Mouse (Mus musculus): ENCODE results near the gene Mrap. TPM values are rescaled to one million over a fixed set of nuclear protein-coding genes. Genes with fewer than 3 reads are reported as not detected.

Gene Mrap
- total and polyA plus RNA-seq, 2 experiments from 2014 or later = 1.4 to 1.6 TPM

GRCm38 (mm10) chr16:90699390-90699789, 38.6 kb upstream of the Mrap start:
- no peak overlapping the region for H3K4me2 ChIP-seq (ENCODE audit: low read depth, low read length)
- no peaks in the 10 kb centered on the region for H3K27me3 ChIP-seq (ENCODE audit: insufficient read depth, low read length)
- no peaks in the 10 kb centered on the region for H3K9me3 ChIP-seq (ENCODE audit: low read length)
- H3K27ac ChIP-seq = no peak overlapping the region
- ATAC-seq = no peak
- H3K4me1 ChIP-seq (ENCODE audit: insufficient read depth, low read length) = no peaks in the 10 kb centered on the region
- no peak for DNase-seq (ENCODE audit: low spot score)
- H3K36me3 ChIP-seq (ENCODE audit: insufficient read depth, low read length) = no peaks in the 10 kb centered on the region
- 77% methylated on average over 14 of the region's 14 CpGs for WGBS
- no peak overlapping the region for H3K4me3 ChIP-seq (ENCODE audit: low read length)
- TF ChIP-seq CTCF (IDR thresholded peaks at IDR 0.05; ENCODE audit: low read depth) = no peak
- H3K9ac ChIP-seq (replicated peaks; ENCODE audit: low read length) = no peak overlapping the region

- Histone ChIP-seq H3K9ac (replicated peaks; ENCODE audit: low read length) (no peak overlapping the region), H3K4me2 (ENCODE audit: low read depth, low read length) (no peak overlapping the region), H3K4me1 (ENCODE audit: insufficient read depth, low read length) (no peaks in the 10 kb centered on the region), H3K9me3 (ENCODE audit: low read length) (no peaks in the 10 kb centered on the region), H3K4me3 (ENCODE audit: low read length) (no peak overlapping the region), H3K36me3 (ENCODE audit: insufficient read depth, low read length) (no peaks in the 10 kb centered on the region), H3K27me3 (ENCODE audit: insufficient read depth, low read length) (no peaks in the 10 kb centered on the region), H3K27ac (no peak overlapping the region)
- DNase-seq (ENCODE audit: low spot score) = no peak
- TF ChIP-seq CTCF (IDR thresholded peaks at IDR 0.05; ENCODE audit: low read depth) = no peak
- WGBS = 96% methylated on average over 2 of the region's 2 CpGs
- ATAC-seq = no peak
These were observed 36.5 kb upstream of the Mrap start for GRCm38 (mm10) chr16:90701541-90701940.

- no peak overlapping the region for H3K4me2 ChIP-seq (ENCODE audit: low read depth, low read length)
- no peak for ATAC-seq
- H3K4me1 ChIP-seq (ENCODE audit: insufficient read depth, low read length) = no peaks in the 10 kb centered on the region
- H3K9ac ChIP-seq (replicated peaks; ENCODE audit: low read length) = no peak overlapping the region
- H3K9me3 ChIP-seq (ENCODE audit: low read length) = no peaks in the 10 kb centered on the region
- no peak overlapping the region for H3K4me3 ChIP-seq (ENCODE audit: low read length)
- no peak overlapping the region for H3K27ac ChIP-seq
- no peaks in the 10 kb centered on the region for H3K27me3 ChIP-seq (ENCODE audit: insufficient read depth, low read length)
- WGBS = 26% methylated on average over 1 of the region's 1 CpGs
- H3K36me3 ChIP-seq (ENCODE audit: insufficient read depth, low read length) = no peaks in the 10 kb centered on the region
- DNase-seq (ENCODE audit: low spot score) = no peak
- no peak for TF ChIP-seq CTCF (IDR thresholded peaks at IDR 0.05; ENCODE audit: low read depth)
These were observed 34.4 kb upstream of the Mrap start for GRCm38 (mm10) chr16:90703646-90704045.

- ATAC-seq (no peak), DNase-seq (ENCODE audit: low spot score) (no peak)
- Histone ChIP-seq H3K9ac (replicated peaks; ENCODE audit: low read length) (no peak overlapping the region), H3K4me2 (ENCODE audit: low read depth, low read length) (no peak overlapping the region), H3K36me3 (ENCODE audit: insufficient read depth, low read length) (no peaks in the 10 kb centered on the region), H3K9me3 (ENCODE audit: low read length) (no peaks in the 10 kb centered on the region), H3K4me3 (ENCODE audit: low read length) (no peak overlapping the region), H3K4me1 (ENCODE audit: insufficient read depth, low read length) (no peaks in the 10 kb centered on the region), H3K27me3 (ENCODE audit: insufficient read depth, low read length) (no peaks in the 10 kb centered on the region), H3K27ac (no peak overlapping the region)
- WGBS = 75% methylated on average over 13 of the region's 13 CpGs
- TF ChIP-seq CTCF (IDR thresholded peaks at IDR 0.05; ENCODE audit: low read depth) = no peak
These were observed 33.7 kb upstream of the Mrap start for GRCm38 (mm10) chr16:90704161-90704825.

GRCm38 (mm10) chr16:90706279-90706678, 31.7 kb upstream of the Mrap start:
- no peak overlapping the region for H3K9ac ChIP-seq (replicated peaks; ENCODE audit: low read length)
- H3K9me3 ChIP-seq (ENCODE audit: low read length) = no peaks in the 10 kb centered on the region
- TF ChIP-seq CTCF (IDR thresholded peaks at IDR 0.05; ENCODE audit: low read depth) = no peak
- H3K27ac ChIP-seq = no peak overlapping the region
- no peak overlapping the region for H3K4me2 ChIP-seq (ENCODE audit: low read depth, low read length)
- no peak overlapping the region for H3K4me3 ChIP-seq (ENCODE audit: low read length)
- H3K4me1 ChIP-seq (ENCODE audit: insufficient read depth, low read length) = no peaks in the 10 kb centered on the region
- ATAC-seq (no peak), DNase-seq (ENCODE audit: low spot score) (no peak)
- H3K36me3 ChIP-seq (ENCODE audit: insufficient read depth, low read length) = no peaks in the 10 kb centered on the region
- WGBS = 53% methylated on average over 3 of the region's 3 CpGs
- no peaks in the 10 kb centered on the region for H3K27me3 ChIP-seq (ENCODE audit: insufficient read depth, low read length)

GRCm38 (mm10) chr16:90709711-90710289, 28.2 kb upstream of the Mrap start:
- no peaks in the 10 kb centered on the region for H3K36me3 ChIP-seq (ENCODE audit: insufficient read depth, low read length)

GRCm38 (mm10) chr16:90710313-90710712, 27.7 kb upstream of the Mrap start:
- no peaks in the 10 kb centered on the region for H3K36me3 ChIP-seq (ENCODE audit: insufficient read depth, low read length)
- no peaks in the 10 kb centered on the region for H3K27me3 ChIP-seq (ENCODE audit: insufficient read depth, low read length)
- no peaks in the 10 kb centered on the region for H3K4me1 ChIP-seq (ENCODE audit: insufficient read depth, low read length)
- DNase-seq (ENCODE audit: low spot score) = no peak
- TF ChIP-seq CTCF (IDR thresholded peaks at IDR 0.05; ENCODE audit: low read depth) = no peak
- peak overlapping the region; percentile 32 for H3K4me3 ChIP-seq (ENCODE audit: low read length)
- WGBS = 42% methylated on average over 12 of the region's 12 CpGs
- no peaks in the 10 kb centered on the region for H3K9me3 ChIP-seq (ENCODE audit: low read length)
- H3K9ac ChIP-seq (replicated peaks; ENCODE audit: low read length) = peak overlapping the region; percentile 30
- peak overlapping the region; percentile 62 for H3K4me2 ChIP-seq (ENCODE audit: low read depth, low read length)
- peak overlapping the region; percentile 72 for H3K27ac ChIP-seq
- ATAC-seq = no peak

More at GRCm38 (mm10) chr16:90709711-90710289, 28.2 kb upstream of the Mrap start:
- ATAC-seq (peak; percentile 91), DNase-seq (ENCODE audit: low spot score) (peak; percentile 94)
- H3K27ac ChIP-seq = peak overlapping the region; percentile 72
- H3K9me3 ChIP-seq (ENCODE audit: low read length) = no peaks in the 10 kb centered on the region
- no peak; the same call in 1 of the 2 replicates for TF ChIP-seq CTCF (IDR thresholded peaks at IDR 0.05; ENCODE audit: low read depth)
- H3K4me1 ChIP-seq (ENCODE audit: insufficient read depth, low read length) = no peaks in the 10 kb centered on the region
- H3K9ac ChIP-seq (replicated peaks; ENCODE audit: low read length) = peak overlapping the region; percentile 30
- H3K4me2 ChIP-seq (ENCODE audit: low read depth, low read length) = peak overlapping the region; percentile 62
- H3K27me3 ChIP-seq (ENCODE audit: insufficient read depth, low read length) = no peaks in the 10 kb centered on the region
- WGBS = 6% methylated on average over 17 of the region's 17 CpGs
- peak overlapping the region; percentile 32 for H3K4me3 ChIP-seq (ENCODE audit: low read length)
